Mouse (Mus musculus): ENCODE results near the gene Fbxw21. TPM values are rescaled to one million over a fixed set of nuclear protein-coding genes. Genes with fewer than 3 reads are reported as not detected.
"Not testable (repeated sequence)": the region's sequence is repeated elsewhere in the genome, so short reads cannot be mapped to it uniquely, and the experiment has no call there.

Gene Fbxw21
- total RNA-seq (2021) (not detected), polyA plus RNA-seq (2012; rRNA removed) (not detected in 2 replicates)
- long read RNA-seq, result 0 reads

GRCm38 (mm10) chr9:109161941-109162340, at the start of gene Fbxw21:
Gene Fbxw21 (minus strand): TSS chr9:109162041.
- Histone ChIP-seq H3K4me3 (no peak within 1 kb of the TSS), H3K27me3 (ENCODE audit: control insufficient read depth, insufficient read depth, low read length) (no peaks in the 10 kb centered on the region), H3K27ac (no peak within 1 kb of the TSS), H3K9ac (ENCODE audit: low read depth, low read length) (no peak within 1 kb of the TSS), H3K4me1 (ENCODE audit: control insufficient read depth, insufficient read depth, low read length) (no peaks in the 10 kb centered on the region), H3K79me2 (replicated peaks; ENCODE audit: control insufficient read depth, insufficient read depth, low read length) (no peaks in the 10 kb centered on the region), H3K36me3 (ENCODE audit: control insufficient read depth, insufficient read depth, low read length) (no peaks in the 10 kb centered on the region)
- intact Hi-C loops (cut with DNase I), result no loop called here
- 48% methylated on average over 3 of the region's 3 CpGs for WGBS
- DNase-seq, result no peak
- TF ChIP-seq CTCF (IDR thresholded peaks at IDR 0.05), result no peak
- no peak for TF ChIP-seq POLR2A (IDR thresholded peaks at IDR 0.05; ENCODE audit: insufficient read depth, low read depth, low read length)
- TF ChIP-seq EP300 (IDR thresholded peaks at IDR 0.05; ENCODE audit: insufficient read depth, low read depth, low read length), result no peak

- H3K4me3 ChIP-seq; H3K4me1 ChIP-seq (ENCODE audit: control insufficient read depth, insufficient read depth, low read length); H3K27me3 ChIP-seq (ENCODE audit: control insufficient read depth, insufficient read depth, low read length); H3K79me2 ChIP-seq (replicated peaks; ENCODE audit: control insufficient read depth, insufficient read depth, low read length); DNase-seq; H3K27ac ChIP-seq; H3K9ac ChIP-seq (ENCODE audit: low read depth, low read length); intact Hi-C loops (cut with DNase I); H3K36me3 ChIP-seq (ENCODE audit: control insufficient read depth, insufficient read depth, low read length): not testable (repeated sequence)
- 63% methylated on average over 1 of the region's 1 CpGs for WGBS
Observed at GRCm38 (mm10) chr9:109201347-109201746, 39.5 kb upstream of the Fbxw21 start.

- H3K27ac ChIP-seq, result no peak overlapping the region
- DNase-seq, result no peak
- no peaks in the 10 kb centered on the region for H3K27me3 ChIP-seq (ENCODE audit: control insufficient read depth, insufficient read depth, low read length)
- H3K9ac ChIP-seq (ENCODE audit: low read depth, low read length), result no peak overlapping the region
- no peaks in the 10 kb centered on the region for H3K36me3 ChIP-seq (ENCODE audit: control insufficient read depth, insufficient read depth, low read length)
- no peaks in the 10 kb centered on the region for H3K79me2 ChIP-seq (replicated peaks; ENCODE audit: control insufficient read depth, insufficient read depth, low read length)
- intact Hi-C loops (cut with DNase I), result no loop called here
- no peaks in the 10 kb centered on the region for H3K4me1 ChIP-seq (ENCODE audit: control insufficient read depth, insufficient read depth, low read length)
- 90% methylated on average over 1 of the region's 1 CpGs for WGBS
- H3K4me3 ChIP-seq, result no peak overlapping the region
- TF ChIP-seq CTCF (IDR thresholded peaks at IDR 0.05) (no peak), EP300 (IDR thresholded peaks at IDR 0.05; ENCODE audit: insufficient read depth, low read depth, low read length) (no peak)
Observed at GRCm38 (mm10) chr9:109200349-109200748, 38.5 kb upstream of the Fbxw21 start.

GRCm38 (mm10) chr9:109199353-109199752, 37.5 kb upstream of the Fbxw21 start:
- H3K9ac ChIP-seq (ENCODE audit: low read depth, low read length), result no peak overlapping the region
- no peaks in the 10 kb centered on the region for H3K79me2 ChIP-seq (replicated peaks; ENCODE audit: control insufficient read depth, insufficient read depth, low read length)
- intact Hi-C loops (cut with DNase I), result no loop called here
- no peak overlapping the region for H3K27ac ChIP-seq
- DNase-seq, result no peak
- no peak overlapping the region for H3K4me3 ChIP-seq
- no peaks in the 10 kb centered on the region for H3K36me3 ChIP-seq (ENCODE audit: control insufficient read depth, insufficient read depth, low read length)
- TF ChIP-seq POLR2A (IDR thresholded peaks at IDR 0.05; ENCODE audit: insufficient read depth, low read depth, low read length), result no peak
- TF ChIP-seq CTCF (IDR thresholded peaks at IDR 0.05), result no peak
- no peak for TF ChIP-seq EP300 (IDR thresholded peaks at IDR 0.05; ENCODE audit: insufficient read depth, low read depth, low read length)
- WGBS, result 31% methylated on average over 1 of the region's 1 CpGs
- H3K4me1 ChIP-seq (ENCODE audit: control insufficient read depth, insufficient read depth, low read length), result no peaks in the 10 kb centered on the region
- H3K27me3 ChIP-seq (ENCODE audit: control insufficient read depth, insufficient read depth, low read length), result no peaks in the 10 kb centered on the region

GRCm38 (mm10) chr9:109195875-109196274, 34.0 kb upstream of the Fbxw21 start, which contains the start of gene Fbxw13:
Gene Fbxw13 (minus strand): TSS chr9:109195975.
- intact Hi-C loops (cut with DNase I), result not testable (repeated sequence)

GRCm38 (mm10) chr9:109177208-109177607, 15.4 kb upstream of the Fbxw21 start:
- intact Hi-C loops (cut with DNase I), result no loop called here
- TF ChIP-seq POLR2A (IDR thresholded peaks at IDR 0.05; ENCODE audit: insufficient read depth, low read depth, low read length), result no peak
- TF ChIP-seq EP300 (IDR thresholded peaks at IDR 0.05; ENCODE audit: insufficient read depth, low read depth, low read length), result no peak
- no peak for TF ChIP-seq CTCF (IDR thresholded peaks at IDR 0.05)
- Histone ChIP-seq H3K4me3 (no peak overlapping the region), H3K27ac (no peak overlapping the region), H3K9ac (ENCODE audit: low read depth, low read length) (no peak overlapping the region), H3K36me3 (ENCODE audit: control insufficient read depth, insufficient read depth, low read length) (no peaks in the 10 kb centered on the region), H3K27me3 (ENCODE audit: control insufficient read depth, insufficient read depth, low read length) (no peaks in the 10 kb centered on the region), H3K4me1 (ENCODE audit: control insufficient read depth, insufficient read depth, low read length) (no peaks in the 10 kb centered on the region), H3K79me2 (replicated peaks; ENCODE audit: control insufficient read depth, insufficient read depth, low read length) (no peaks in the 10 kb centered on the region)
- no peak for DNase-seq
- 76% methylated on average over 1 of the region's 1 CpGs for WGBS

More at GRCm38 (mm10) chr9:109195875-109196274, 34.0 kb upstream of the Fbxw21 start, which contains the start of gene Fbxw13:
- not testable (repeated sequence) for H3K9ac ChIP-seq (ENCODE audit: low read depth, low read length); H3K27ac ChIP-seq; H3K4me1 ChIP-seq (ENCODE audit: control insufficient read depth, insufficient read depth, low read length); H3K27me3 ChIP-seq (ENCODE audit: control insufficient read depth, insufficient read depth, low read length); H3K36me3 ChIP-seq (ENCODE audit: control insufficient read depth, insufficient read depth, low read length); H3K4me3 ChIP-seq; DNase-seq; H3K79me2 ChIP-seq (replicated peaks; ENCODE audit: control insufficient read depth, insufficient read depth, low read length)
- WGBS, result 76% methylated on average over 3 of the region's 3 CpGs

- TF ChIP-seq POLR2A (IDR thresholded peaks at IDR 0.05; ENCODE audit: insufficient read depth, low read depth, low read length) (no peak), EP300 (IDR thresholded peaks at IDR 0.05; ENCODE audit: insufficient read depth, low read depth, low read length) (no peak), CTCF (IDR thresholded peaks at IDR 0.05) (no peak)
- H3K9ac ChIP-seq (ENCODE audit: low read depth, low read length), result no peak overlapping the region
- WGBS, result 79% methylated on average over 1 of the region's 1 CpGs
- no peaks in the 10 kb centered on the region for H3K4me1 ChIP-seq (ENCODE audit: control insufficient read depth, insufficient read depth, low read length)
- no peak overlapping the region for H3K27ac ChIP-seq
- no peaks in the 10 kb centered on the region for H3K27me3 ChIP-seq (ENCODE audit: control insufficient read depth, insufficient read depth, low read length)
- no peaks in the 10 kb centered on the region for H3K79me2 ChIP-seq (replicated peaks; ENCODE audit: control insufficient read depth, insufficient read depth, low read length)
- no peak overlapping the region for H3K4me3 ChIP-seq
- H3K36me3 ChIP-seq (ENCODE audit: control insufficient read depth, insufficient read depth, low read length), result no peaks in the 10 kb centered on the region
- intact Hi-C loops (cut with DNase I), result no loop called here
- no peak for DNase-seq
Observed at GRCm38 (mm10) chr9:109176301-109176700, 14.5 kb upstream of the Fbxw21 start.

All from heart, adult 2 months (tissue).